Mouse (Mus musculus) CH12.LX (cell line): ENCODE results near the gene Card10. TPM values are rescaled to one million over a fixed set of nuclear protein-coding genes. Genes with fewer than 3 reads are reported as not detected.

Source experiments
- DNase-seq: peaks from one replicate; pipeline ENCODE4 v3.0.0-alpha.2; 2013; ENCODE audit errors: extremely low read depth
- H3K27ac ChIP-seq: 2 replicates; pipeline ENCODE4 v1.5.1; 2012; ENCODE audit warnings: low read depth, mild to moderate bottlenecking, control low read depth, moderate library complexity; ENCODE audit not compliant: insufficient read depth
- H3K27me3 ChIP-seq: replicated peaks from 2 replicates; pipeline ENCODE3; 2012; ENCODE audit warnings: inconsistent platforms
- H3K36me3 ChIP-seq, 2 experiments: replicated peaks in 1 of 2; 2 replicates each; pipeline versions ENCODE3 to v1.6.1; 2012; ENCODE audit warnings: inconsistent platforms in 1 of 2, low read length in 1 of 2, mild to moderate bottlenecking in 1 of 2, mixed read lengths in 1 of 2, moderate library complexity in 1 of 2; ENCODE audit not compliant: control insufficient read depth in 1 of 2, insufficient read depth in 1 of 2
- H3K4me1 ChIP-seq, 2 experiments: 2 replicates each; pipeline ENCODE4 v1.6.1; 2012; ENCODE audit warnings: inconsistent platforms in 1 of 2, moderate library complexity in 1 of 2; ENCODE audit not compliant: insufficient read depth in 2 of 2, control insufficient read depth in 1 of 2
- H3K4me2 ChIP-seq: 2 replicates; pipeline ENCODE4 v1.6.1; 2012; ENCODE audit warnings: low read depth, mild to moderate bottlenecking, control low read depth; ENCODE audit not compliant: poor library complexity, insufficient read depth, severe bottlenecking
- H3K4me3 ChIP-seq, 3 experiments: fragments of 150-350 bp in 1 of 3; sonication (generic) in 1 of 3; replicated peaks in 1 of 3; 2 replicates each; pipeline versions ENCODE3 to v1.5.1; 2011 to 2012; ENCODE audit warnings: low read depth in 2 of 3, low read length in 2 of 3, mild to moderate bottlenecking in 2 of 3, moderate library complexity in 2 of 3, control low read depth in 1 of 3, improper control_type of control experiment in 1 of 3, inconsistent platforms in 1 of 3, mixed read lengths in 1 of 3; ENCODE audit not compliant: poor library complexity in 1 of 3
- H3K79me2 ChIP-seq: replicated peaks from 2 replicates; pipeline ENCODE4 v1.6.1; 2012; ENCODE audit warnings: mild to moderate bottlenecking, moderate library complexity; ENCODE audit not compliant: control insufficient read depth, poor library complexity, insufficient read depth, severe bottlenecking; ENCODE audit errors: extremely low read depth
- H3K9ac ChIP-seq: 2 replicates; pipeline ENCODE4 v1.6.1; 2012; ENCODE audit warnings: low read depth, mild to moderate bottlenecking, control low read depth, moderate library complexity; ENCODE audit not compliant: insufficient read depth
- H3K9me3 ChIP-seq: replicated peaks from 2 replicates; pipeline ENCODE3; 2012; ENCODE audit warnings: low read length, inconsistent platforms, mixed read lengths
- BHLHE40 ChIP-seq: IDR thresholded peaks from 2 replicates; pipeline ENCODE4 v1.6.1; 2011; ENCODE audit warnings: mild to moderate bottlenecking, low read depth, low read length, improper control_type of control experiment
- CTCF ChIP-seq, 2 experiments: IDR thresholded peaks in 1 of 2; conservative IDR thresholded peaks in 1 of 2; 2 replicates each; pipeline ENCODE4 v1.5.1; 2011 to 2012; ENCODE audit warnings: low read depth in 2 of 2, low read length in 2 of 2, improper control_type of control experiment in 1 of 2, inconsistent platforms in 1 of 2, mild to moderate bottlenecking in 1 of 2, moderate library complexity in 1 of 2
- E2F4 ChIP-seq: IDR thresholded peaks from 2 replicates; pipeline ENCODE4 v1.6.1; 2011; ENCODE audit warnings: low read depth, low read length, improper control_type of control experiment; ENCODE audit not compliant: insufficient replicate concordance
- EP300 ChIP-seq: IDR thresholded peaks from 2 replicates; pipeline ENCODE4 v1.6.1; 2011; ENCODE audit warnings: low read length, improper control_type of control experiment
- JUND ChIP-seq: conservative IDR thresholded peaks from 2 replicates; pipeline ENCODE4 v1.6.1; 2011; ENCODE audit warnings: low read depth, low read length, improper control_type of control experiment
- MAFK ChIP-seq: IDR thresholded peaks from 2 replicates; pipeline ENCODE4 v1.6.1; 2011; ENCODE audit warnings: low read length, improper control_type of control experiment; ENCODE audit not compliant: insufficient replicate concordance
- NELFE ChIP-seq: IDR thresholded peaks from 2 replicates; pipeline ENCODE4 v1.6.1; 2011; ENCODE audit warnings: low read depth, low read length, improper control_type of control experiment
- PAX5 ChIP-seq: IDR thresholded peaks from 2 replicates; pipeline ENCODE4 v1.6.1; 2012; ENCODE audit warnings: low read length, inconsistent platforms, mixed read lengths
- TBP ChIP-seq: conservative IDR thresholded peaks from 2 replicates; pipeline ENCODE4 v1.6.1; 2011; ENCODE audit warnings: low read depth, low read length, improper control_type of control experiment
- TCF12 ChIP-seq: IDR thresholded peaks from 2 replicates; pipeline ENCODE4 v1.6.1; 2014; ENCODE audit warnings: low read depth, mild to moderate bottlenecking, inconsistent platforms, low read length, improper control_type of control experiment
- USF2 ChIP-seq: conservative IDR thresholded peaks from 2 replicates; pipeline ENCODE4 v1.6.1; 2011; ENCODE audit warnings: low read depth, low read length, improper control_type of control experiment
- dilution Hi-C: fragments of 300-500 bp; cut with MboI; formaldehyde crosslinking; loops from 2 replicates; pipeline ENCODE4 v1.14.3; 2020; ENCODE audit warnings: low sequenced_read_pairs; ENCODE audit not compliant: extremely low pct_unique_long_range_greater_than_20kb, extremely low pct_ligation_motif_present
- in situ Hi-C: fragments of 300-500 bp; cut with MboI; formaldehyde crosslinking; loops from 3 replicates; pipeline ENCODE4 v1.14.3; 2019; ENCODE audit warnings: low sequenced_read_pairs, low pct_ligation_motif_present, low pct_unique_long_range_greater_than_20kb, mixed read lengths
- polyA plus RNA-seq: library from polyadenylated mRNA; unstranded; fragments of >175 nt; gene quantifications from 2 replicates; pipeline ENCODE4 v1.2.1, GENCODE M21; 2012; ENCODE audit warnings: low read depth; ENCODE audit not compliant: insufficient read length
- total RNA-seq, 2 experiments: library from RNA; depleted of rRNA; stranded (reverse); fragments of 300-350 nt in 1 of 2; fragments of >200 nt in 1 of 2; gene quantifications; 2 replicates each; pipeline ENCODE4 v1.2.3; 2012 to 2014

Gene Card10
- total and polyA plus RNA-seq, 3 experiments, result 0.08 TPM; not detected in 2

DNA sequence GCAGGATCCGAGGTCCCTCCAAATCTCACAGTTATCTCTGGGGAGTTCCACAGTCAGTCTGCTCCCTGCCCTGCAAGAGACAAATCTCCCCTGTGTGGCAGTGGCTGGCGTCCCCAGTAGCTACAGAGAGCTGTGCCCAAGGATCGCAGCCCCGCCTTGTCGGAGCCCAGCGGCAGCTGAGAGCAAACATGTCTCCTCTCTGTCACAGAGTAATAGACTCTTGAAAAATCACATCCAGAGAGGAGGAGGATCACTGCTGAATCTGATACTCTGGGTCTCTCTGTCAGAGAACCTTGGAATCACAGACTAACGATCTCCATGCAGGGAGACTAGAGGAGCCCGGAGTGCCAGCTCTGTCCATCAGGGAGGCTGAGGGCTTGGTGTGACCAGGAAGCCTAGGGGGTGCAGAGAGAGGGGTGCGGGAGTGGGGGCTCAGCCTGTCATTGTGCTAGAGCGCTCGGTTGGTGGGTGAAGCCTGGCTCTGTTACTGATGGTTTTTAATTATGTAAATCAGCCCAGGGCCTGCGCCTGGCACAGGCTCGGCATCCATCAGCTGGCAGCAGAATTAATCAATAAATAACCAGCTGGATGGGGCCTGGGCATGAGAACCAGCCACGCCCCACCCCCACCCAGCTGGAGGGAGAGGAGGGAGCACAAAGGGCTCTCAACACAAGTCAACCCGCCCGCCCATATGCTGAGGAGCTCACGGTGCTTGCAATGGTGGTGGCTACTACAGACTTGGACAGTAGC is 67.2 kb downstream of the Card10 start:
- H3K79me2 ChIP-seq, result no peaks in the 10 kb centered on the region
- no peak for TF ChIP-seq TBP
- no peak for TF ChIP-seq TCF12
- no peak for TF ChIP-seq NELFE
- no peak for TF ChIP-seq CTCF (conservative IDR thresholded peaks at IDR 0.05 in 1 of 2, IDR thresholded peaks at IDR 0.05 in 1 of 2; ENCODE audit: low read depth in 2 of 2, low read length in 2 of 2)
- no peak for TF ChIP-seq BHLHE40
- no peak for TF ChIP-seq JUND
- H3K36me3 ChIP-seq, result no peaks in the 10 kb centered on the region
- H3K9ac ChIP-seq, result no peak overlapping the region
- H3K27ac ChIP-seq, result no peak overlapping the region
- peaks cover 4% of the 10 kb centered on the region for H3K9me3 ChIP-seq
- no peak overlapping the region for H3K4me3 ChIP-seq
- dilution Hi-C loops, result loop anchor here (25.0 kb wide), 1 partner anchor 102 kb away; the partner anchor contains the start of gene Cdc42ep1
- H3K4me1 ChIP-seq, result no peaks in the 10 kb centered on the region
- in situ Hi-C loops, result loop anchor here (25.0 kb wide), 1 partner anchor 298 kb away; the partner anchor contains the start of gene Kctd17
- DNase-seq, result no peak
- peaks cover 46% of the 10 kb centered on the region for H3K27me3 ChIP-seq
- H3K4me2 ChIP-seq, result no peak overlapping the region

- Histone ChIP-seq H3K4me2 (no peak overlapping the region), H3K9me3 (peaks cover 4% of the 10 kb centered on the region), H3K27me3 (peaks cover 47% of the 10 kb centered on the region), H3K9ac (no peak overlapping the region), H3K4me1 (no peaks in the 10 kb centered on the region), H3K79me2 (no peaks in the 10 kb centered on the region), H3K4me3 (no peak overlapping the region), H3K36me3 (no peaks in the 10 kb centered on the region), H3K27ac (no peak overlapping the region)
- dilution Hi-C loops, result loop anchor here (25.0 kb wide), 1 partner anchor 105 kb away; the partner anchor contains the start of gene Cdc42ep1
- in situ Hi-C loops, result loop anchor here (25.0 kb wide), 1 partner anchor 295 kb away; the partner anchor contains the start of gene Kctd17
- TF ChIP-seq E2F4 (no peak), PAX5 (no peak), EP300 (no peak)
- no peak for DNase-seq
Observed at GRCm38 (mm10) chr15:78731830-78732229, 71.0 kb downstream of the Card10 start.

- DNase-seq, result no peak
- dilution Hi-C loops (loop anchor here (25.0 kb wide), 1 partner anchor 107 kb away; the partner anchor contains the start of gene Cdc42ep1), in situ Hi-C loops (loop anchor here (25.0 kb wide), 1 partner anchor 293 kb away; the partner anchor contains the start of gene Kctd17)
- no peak overlapping the region for H3K4me3 ChIP-seq
- H3K79me2 ChIP-seq, result no peaks in the 10 kb centered on the region
- H3K9me3 ChIP-seq, result peaks cover 4% of the 10 kb centered on the region
- no peaks in the 10 kb centered on the region for H3K36me3 ChIP-seq
- no peak overlapping the region for H3K9ac ChIP-seq
- no peak overlapping the region for H3K27ac ChIP-seq
- TF ChIP-seq USF2, result no peak
- TF ChIP-seq MAFK, result no peak
- H3K27me3 ChIP-seq, result peaks cover 48% of the 10 kb centered on the region
- H3K4me2 ChIP-seq, result no peak overlapping the region
- no peaks in the 10 kb centered on the region for H3K4me1 ChIP-seq
Observed at GRCm38 (mm10) chr15:78730315-78731049, 72.4 kb downstream of the Card10 start.
